Mouse (Mus musculus) limb, embryonic 11.5 days (tissue): ENCODE results near the gene Hexdc. TPM values are rescaled to one million over a fixed set of nuclear protein-coding genes. Genes with fewer than 3 reads are reported as not detected.

Experiments
- ATAC-seq: fragments of 200-750 bp; cut with Nextera tagmentation; 2 replicates; pipeline ENCODE4 v1.8.0; 2017; ENCODE audit warnings: low read depth; ENCODE audit not compliant: insufficient number of reproducible peaks, low FRiP score, low TSS enrichment
- DNase-seq: peaks from one replicate; pipeline ENCODE4 v3.0.0-alpha.2; 2015; ENCODE audit warnings: low spot score
- H3K27ac ChIP-seq: fragments of 300-500 bp; sonication (generic); replicated peaks from 2 replicates; pipeline ENCODE4 v1.5.1; 2014; ENCODE audit warnings: low read depth, mild to moderate bottlenecking, low read length
- H3K27me3 ChIP-seq: fragments of 300-500 bp; sonication (generic); 2 replicates; pipeline ENCODE4 v1.6.1; 2014; ENCODE audit warnings: mild to moderate bottlenecking, low read length, mixed read lengths; ENCODE audit not compliant: control insufficient read depth, insufficient read depth
- H3K36me3 ChIP-seq: fragments of 300-500 bp; sonication (generic); 2 replicates; pipeline ENCODE4 v1.6.1; 2014; ENCODE audit warnings: mild to moderate bottlenecking, low read length, moderate library complexity, mixed read lengths; ENCODE audit not compliant: control insufficient read depth, insufficient read depth
- H3K4me1 ChIP-seq: fragments of 300-500 bp; sonication (generic); 2 replicates; pipeline ENCODE4 v1.6.1; 2014; ENCODE audit warnings: low read length, mixed read lengths; ENCODE audit not compliant: control insufficient read depth, insufficient read depth
- H3K4me2 ChIP-seq: fragments of 300-500 bp; sonication (generic); 2 replicates; pipeline ENCODE4 v1.6.1; 2014; ENCODE audit warnings: low read depth, mild to moderate bottlenecking, moderate library complexity; ENCODE audit not compliant: severe bottlenecking
- H3K4me3 ChIP-seq: fragments of 300-500 bp; sonication (generic); 2 replicates; pipeline ENCODE4 v1.5.1; 2014; ENCODE audit warnings: low read depth, low read length
- H3K9ac ChIP-seq: fragments of 300-500 bp; sonication (generic); 2 replicates; pipeline ENCODE4 v1.6.1; 2014; ENCODE audit warnings: mild to moderate bottlenecking, low read length
- H3K9me3 ChIP-seq: fragments of 300-500 bp; sonication (generic); 2 replicates; pipeline ENCODE4 v1.6.1; 2016; ENCODE audit warnings: low read length; ENCODE audit not compliant: control insufficient read depth
- WGBS: fragments of 180-500 bp; shearing (Covaris S2); extraction: QIAGEN DNeasy Blood & Tissue Kit; methylation state at CpG from one replicate; pipeline ENCODE4 v1.1.7; 2014; 5-methylcytosine and 5-hydroxymethylcytosine counted together
- polyA plus RNA-seq: library from polyadenylated mRNA; unstranded; fragments of >200 nt; fragmentation: Nextera tagmentation; extraction: Ambion mirVana; gene quantifications from 2 replicates; pipeline ENCODE4 v1.2.1, GENCODE M21; 2014

The Hexdc gene
- polyA plus RNA-seq, 1 experiment from 2014 or later, result 6.6 TPM

DNA sequence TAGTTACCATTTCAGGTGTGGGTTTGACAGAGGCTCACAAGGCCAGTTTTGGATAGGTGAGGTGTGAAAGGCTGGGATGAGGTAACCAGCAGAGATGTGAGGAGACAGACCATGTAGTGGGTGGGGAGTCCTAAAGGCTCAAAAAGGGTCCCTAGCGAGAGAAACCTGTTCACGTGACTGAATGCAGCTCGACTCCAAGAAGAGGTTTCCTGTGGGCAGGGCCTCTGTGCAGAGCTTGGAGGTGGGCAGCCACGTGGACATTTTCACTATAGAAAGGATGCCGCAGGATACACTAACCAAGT lies 423 bp upstream of the Hexdc start:
- H3K9me3 ChIP-seq, result no peaks in the 10 kb centered on the region
- 2% methylated on average over 5 of the region's 5 CpGs for WGBS
- H3K27me3 ChIP-seq, result no peaks in the 10 kb centered on the region
- H3K36me3 ChIP-seq, result no peaks in the 10 kb centered on the region
- H3K9ac ChIP-seq, result no peak overlapping the region
- ATAC-seq (no peak), DNase-seq (no peak)
- H3K4me3 ChIP-seq, result peak overlapping the region; percentile 69
- H3K4me1 ChIP-seq, result peaks cover 6% of the 10 kb centered on the region; the same call in 1 of the 2 replicates
- H3K4me2 ChIP-seq, result peak overlapping the region; percentile 48
- H3K27ac ChIP-seq, result no peak overlapping the region

- 97% methylated on average over 3 of the region's 3 CpGs for WGBS
- H3K9ac ChIP-seq, result no peak overlapping the region
- no peak overlapping the region for H3K27ac ChIP-seq
- ATAC-seq (no peak), DNase-seq (no peak)
- H3K4me2 ChIP-seq, result no peak overlapping the region
- peaks cover 1% of the 10 kb centered on the region; the same call in 1 of the 2 replicates for H3K36me3 ChIP-seq
- H3K4me1 ChIP-seq, result no peaks in the 10 kb centered on the region
- no peaks in the 10 kb centered on the region for H3K9me3 ChIP-seq
- no peak overlapping the region for H3K4me3 ChIP-seq
- no peaks in the 10 kb centered on the region for H3K27me3 ChIP-seq
These were observed 12.6 kb downstream of the Hexdc start for GRCm38 (mm10) chr11:121216831-121217230.

GRCm38 (mm10) chr11:121219776-121220175 lies 15.5 kb downstream of the Hexdc start:
- no peak overlapping the region for H3K27ac ChIP-seq
- 88% methylated on average over 11 of the region's 11 CpGs for WGBS
- no peaks in the 10 kb centered on the region for H3K4me1 ChIP-seq
- no peak for ATAC-seq
- H3K36me3 ChIP-seq, result peaks cover 19% of the 10 kb centered on the region
- no peaks in the 10 kb centered on the region for H3K9me3 ChIP-seq
- no peak for DNase-seq
- no peak overlapping the region for H3K4me3 ChIP-seq
- no peak overlapping the region for H3K4me2 ChIP-seq
- no peak overlapping the region for H3K9ac ChIP-seq
- no peaks in the 10 kb centered on the region for H3K27me3 ChIP-seq

GRCm38 (mm10) chr11:121220771-121221170 lies 16.5 kb downstream of the Hexdc start:
- no peak for ATAC-seq

DNA sequence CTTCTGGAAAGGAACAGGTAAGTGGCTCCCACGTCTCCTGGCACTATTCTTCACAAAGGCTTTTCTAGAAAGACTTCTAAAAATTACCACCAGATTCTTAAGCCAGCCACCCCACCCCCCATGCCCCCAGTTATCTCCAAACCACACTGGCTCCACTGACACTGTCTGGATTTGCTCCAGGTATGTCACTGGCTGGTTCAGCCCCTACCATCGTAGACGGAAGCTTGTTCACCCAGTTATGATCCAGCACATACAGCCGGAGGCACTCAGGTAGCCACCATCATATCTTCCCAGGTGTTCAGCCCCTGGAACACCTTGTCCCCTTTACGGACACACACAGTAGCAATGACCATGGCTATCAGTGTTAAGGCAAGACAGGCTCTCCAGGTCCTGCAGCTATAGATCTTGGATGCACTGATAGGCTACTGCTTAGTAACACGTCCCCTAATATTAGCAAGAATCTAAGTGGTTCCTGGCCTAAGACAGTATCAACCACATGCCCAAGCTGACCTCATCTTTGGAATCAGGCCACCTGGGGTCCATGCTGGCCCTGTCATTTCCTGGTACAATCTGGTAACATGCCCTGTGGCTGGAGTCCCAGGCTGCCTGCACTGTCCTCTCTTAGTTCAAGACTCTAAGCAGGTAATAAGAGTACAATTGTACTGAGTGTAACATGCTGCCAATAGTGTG lies 17.2 kb downstream of the Hexdc start:
- no peaks in the 10 kb centered on the region for H3K4me1 ChIP-seq
- no peaks in the 10 kb centered on the region for H3K27me3 ChIP-seq
- no peak overlapping the region for H3K27ac ChIP-seq
- ATAC-seq (no peak), DNase-seq (no peak)
- 92% methylated on average over 6 of the region's 6 CpGs for WGBS
- H3K9me3 ChIP-seq, result no peaks in the 10 kb centered on the region
- no peak overlapping the region for H3K9ac ChIP-seq
- peaks cover 23% of the 10 kb centered on the region for H3K36me3 ChIP-seq
- H3K4me2 ChIP-seq, result no peak overlapping the region
- H3K4me3 ChIP-seq, result no peak overlapping the region

More at GRCm38 (mm10) chr11:121220771-121221170, 16.5 kb downstream of the Hexdc start:
- no peak overlapping the region for H3K4me2 ChIP-seq
- no peak for DNase-seq
- no peak overlapping the region for H3K27ac ChIP-seq
- H3K36me3 ChIP-seq, result peaks cover 23% of the 10 kb centered on the region
- no peaks in the 10 kb centered on the region for H3K9me3 ChIP-seq
- no peaks in the 10 kb centered on the region for H3K27me3 ChIP-seq
- H3K4me3 ChIP-seq, result no peak overlapping the region
- H3K4me1 ChIP-seq, result no peaks in the 10 kb centered on the region
- WGBS, result 93% methylated on average over 5 of the region's 5 CpGs
- H3K9ac ChIP-seq, result no peak overlapping the region

GRCm38 (mm10) chr11:121228129-121229017 lies 24.1 kb downstream of the Hexdc start:
- H3K27ac ChIP-seq, result 0 out of 2 replicates have a peak overlapping the region, but pooled peaks have one; percentile 5
- peak overlapping the region; percentile 63 for H3K9ac ChIP-seq
- H3K4me3 ChIP-seq, result peak overlapping the region; percentile 76
- 0 out of 2 replicates have a peak, but pooled peaks have one; percentile 12 for ATAC-seq
- H3K4me1 ChIP-seq, result peaks cover 3% of the 10 kb centered on the region; the same call in 1 of the 2 replicates
- no peaks in the 10 kb centered on the region for H3K9me3 ChIP-seq
- WGBS, result 32% methylated on average over 21 of the region's 21 CpGs
- peak overlapping the region; percentile 66 for H3K4me2 ChIP-seq
- H3K36me3 ChIP-seq, result peaks cover 11% of the 10 kb centered on the region
- H3K27me3 ChIP-seq, result no peaks in the 10 kb centered on the region
- DNase-seq, result peak; percentile 22

GRCm38 (mm10) chr11:121229018-121229439 lies 24.8 kb downstream of the Hexdc start, which contains the start of gene Cybc1:
TSS of gene Cybc1 (minus strand) at chr11:121229322.
- DNase-seq, result peak; percentile 82
- Histone ChIP-seq H3K27ac (0 out of 2 replicates have a peak within 1 kb of the TSS, but pooled peaks have one; percentile 5), H3K4me2 (peak within 1 kb of the TSS; percentile 66), H3K9me3 (no peaks in the 10 kb centered on the region), H3K4me3 (peak within 1 kb of the TSS; percentile 76), H3K4me1 (peaks cover 3% of the 10 kb centered on the region; the same call in 1 of the 2 replicates), H3K9ac (peak within 1 kb of the TSS; percentile 63), H3K36me3 (peaks cover 7% of the 10 kb centered on the region), H3K27me3 (no peaks in the 10 kb centered on the region)
- WGBS, result under 1% methylated on average over 23 of the region's 23 CpGs
- ATAC-seq, result peak; percentile 89; the same call in 1 of the 2 replicates

GRCm38 (mm10) chr11:121231191-121231590 lies 27.0 kb downstream of the Hexdc start:
- Histone ChIP-seq H3K36me3 (no peaks in the 10 kb centered on the region), H3K9me3 (no peaks in the 10 kb centered on the region), H3K4me1 (peaks cover 6% of the 10 kb centered on the region; the same call in 1 of the 2 replicates), H3K4me2 (no peak overlapping the region), H3K27me3 (no peaks in the 10 kb centered on the region), H3K27ac (no peak overlapping the region), H3K4me3 (no peak overlapping the region), H3K9ac (no peak overlapping the region)
- 82% methylated on average over 4 of the region's 4 CpGs for WGBS
- DNase-seq, result no peak
- ATAC-seq, result no peak
